Mouse (Mus musculus) hindbrain, embryonic 16.5 days (tissue): Measurements from ENCODE around the gene Ccdc157. TPM values are rescaled to one million over a fixed set of nuclear protein-coding genes. Genes with fewer than 3 reads are reported as not detected.
"Not testable (repeated sequence)": the region's sequence is repeated elsewhere in the genome, so short reads cannot be mapped to it uniquely, and the experiment has no call there.

Source experiments
- ATAC-seq: fragments of 200-750 bp; cut with Nextera tagmentation; 2 replicates; pipeline ENCODE4 v1.8.0; 2017; ENCODE audit warnings: moderate TSS enrichment, moderate library complexity
- H3K27ac ChIP-seq: fragments of 300-500 bp; sonication (generic); 2 replicates; pipeline ENCODE4 v1.5.1; 2014; ENCODE audit warnings: low read depth, mild to moderate bottlenecking, control low read depth, low read length, moderate library complexity
- H3K27me3 ChIP-seq: fragments of 300-500 bp; sonication (generic); replicated peaks from 2 replicates; pipeline ENCODE4 v1.6.1; 2014; ENCODE audit warnings: low read length; ENCODE audit not compliant: control insufficient read depth, insufficient read depth
- H3K36me3 ChIP-seq: fragments of 300-500 bp; sonication (generic); 2 replicates; pipeline ENCODE4 v1.6.1; 2014; ENCODE audit warnings: mild to moderate bottlenecking, low read length, moderate library complexity, mixed read lengths; ENCODE audit not compliant: control insufficient read depth, insufficient read depth
- H3K4me1 ChIP-seq: fragments of 300-500 bp; sonication (generic); 2 replicates; pipeline ENCODE4 v1.6.1; 2014; ENCODE audit warnings: low read depth, low read length; ENCODE audit not compliant: control insufficient read depth, insufficient read depth
- H3K4me2 ChIP-seq: fragments of 300-500 bp; sonication (generic); 2 replicates; pipeline ENCODE4 v1.6.1; 2014; ENCODE audit warnings: mild to moderate bottlenecking, low read length, control low read depth, moderate library complexity
- H3K4me3 ChIP-seq: fragments of 300-500 bp; sonication (generic); 2 replicates; pipeline ENCODE4 v1.5.1; 2014; ENCODE audit warnings: mild to moderate bottlenecking, low read length, control low read depth, moderate library complexity
- H3K9ac ChIP-seq: fragments of 300-500 bp; sonication (generic); 2 replicates; pipeline ENCODE4 v1.6.1; 2014; ENCODE audit warnings: low read depth, mild to moderate bottlenecking, control low read depth, low read length, moderate library complexity
- H3K9me3 ChIP-seq: fragments of 300-500 bp; sonication (generic); 2 replicates; pipeline ENCODE4 v1.6.1; 2014; ENCODE audit warnings: mild to moderate bottlenecking, low read length, moderate library complexity; ENCODE audit not compliant: control insufficient read depth
- WGBS: fragments of 180-500 bp; shearing (Covaris S2); extraction: QIAGEN DNeasy Blood & Tissue Kit; methylation state at CpG from one replicate; pipeline ENCODE4 v1.1.7; 2014; 5-methylcytosine and 5-hydroxymethylcytosine counted together
- polyA plus RNA-seq: library from polyadenylated mRNA; unstranded; fragments of >200 nt; fragmentation: Nextera tagmentation; extraction: Ambion mirVana; gene quantifications from 2 replicates; pipeline ENCODE4 v1.2.1, GENCODE M21; 2015

The Ccdc157 gene
- polyA plus RNA-seq, 1 experiment from 2014 or later: 9.1 TPM

DNA sequence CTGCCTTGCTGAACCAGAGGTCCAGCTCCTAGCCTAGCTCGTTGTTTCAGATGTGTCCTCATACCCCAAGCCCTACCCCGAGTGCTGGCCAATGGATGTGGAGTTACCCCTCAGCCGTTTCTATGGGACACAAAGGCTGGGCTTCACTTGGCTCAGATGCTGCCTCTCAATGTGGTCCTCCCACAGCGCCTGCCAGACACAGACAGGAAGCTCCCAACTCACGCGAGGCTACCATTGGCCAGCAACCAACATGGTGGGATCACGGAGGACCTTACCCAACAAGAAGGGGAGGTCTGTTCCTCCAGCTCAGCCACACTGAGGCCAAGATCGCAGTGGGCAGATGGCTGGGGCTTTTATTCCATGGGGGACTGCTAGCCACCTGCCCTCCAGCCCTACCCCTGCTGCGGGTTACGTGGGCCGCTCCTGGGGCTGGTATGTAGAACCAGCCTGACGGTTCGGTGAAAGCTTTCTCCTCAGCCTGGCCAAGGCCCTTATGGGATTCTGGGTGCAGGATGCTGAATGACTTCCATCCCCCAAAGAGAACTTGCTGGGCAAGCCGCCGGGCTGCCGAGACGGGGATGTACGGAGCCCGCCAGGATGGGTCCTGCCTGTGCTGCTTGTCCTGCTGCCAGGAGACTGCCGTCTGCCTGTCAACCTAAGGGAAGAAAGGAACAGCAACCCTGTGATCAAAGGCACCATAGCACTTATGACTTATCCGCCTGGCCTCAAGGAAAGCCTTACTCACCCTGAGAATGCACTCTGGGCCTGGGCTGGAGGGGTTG lies 16.6 kb downstream of the Ccdc157 start:
- Histone ChIP-seq H3K27ac (peak overlapping the region; percentile 5; the same call in 1 of the 2 replicates), H3K4me1 (no peaks in the 10 kb centered on the region), H3K9ac (no peak overlapping the region), H3K27me3 (no peaks in the 10 kb centered on the region), H3K36me3 (peaks cover 49% of the 10 kb centered on the region), H3K9me3 (no peaks in the 10 kb centered on the region), H3K4me2 (no peak overlapping the region), H3K4me3 (no peak overlapping the region)
- 86% methylated on average over 21 of the region's 21 CpGs for WGBS
- ATAC-seq: peak; percentile 74

DNA sequence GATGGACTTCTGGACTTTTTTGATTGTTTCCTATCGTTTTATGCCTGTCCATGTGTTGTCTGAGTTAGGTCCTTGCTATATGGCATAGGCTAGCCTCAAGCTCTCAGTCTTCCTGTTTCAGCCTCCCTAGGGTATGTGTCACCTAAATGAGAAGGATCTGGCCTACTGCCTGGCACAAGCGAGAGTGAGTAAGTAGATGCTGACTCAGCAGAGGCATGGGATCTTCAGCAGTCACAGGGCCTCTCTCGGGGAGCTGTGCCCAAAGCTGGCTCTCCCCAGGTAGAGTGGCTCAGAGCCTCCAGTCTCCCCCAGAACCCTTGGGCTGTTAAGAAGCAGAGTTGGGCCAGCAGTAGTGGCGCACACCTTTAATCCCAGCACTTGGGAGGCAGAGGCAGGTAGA lies 17.7 kb downstream of the Ccdc157 start:
- no peaks in the 10 kb centered on the region for H3K27me3 ChIP-seq
- no peak overlapping the region for H3K4me3 ChIP-seq
- H3K9ac ChIP-seq: no peak overlapping the region
- no peaks in the 10 kb centered on the region for H3K9me3 ChIP-seq
- no peak overlapping the region for H3K4me2 ChIP-seq
- no peak overlapping the region for H3K27ac ChIP-seq
- H3K36me3 ChIP-seq: peaks cover 49% of the 10 kb centered on the region
- no peak for ATAC-seq
- peaks cover 4% of the 10 kb centered on the region for H3K4me1 ChIP-seq
- 87% methylated on average over 4 of the region's 4 CpGs for WGBS

- Histone ChIP-seq H3K4me3 (no peak overlapping the region), H3K27me3 (no peaks in the 10 kb centered on the region), H3K4me2 (no peak overlapping the region), H3K9me3 (no peaks in the 10 kb centered on the region), H3K4me1 (peaks cover 13% of the 10 kb centered on the region), H3K36me3 (peaks cover 49% of the 10 kb centered on the region), H3K27ac (no peak overlapping the region), H3K9ac (no peak overlapping the region)
- ATAC-seq: no peak
Observed at GRCm38 (mm10) chr11:4141505-4141904, 18.6 kb downstream of the Ccdc157 start.

- no peak overlapping the region for H3K4me2 ChIP-seq
- WGBS: 60% methylated on average over 2 of the region's 2 CpGs
- H3K36me3 ChIP-seq: peaks cover 43% of the 10 kb centered on the region
Observed at GRCm38 (mm10) chr11:4138964-4139363, 21.1 kb downstream of the Ccdc157 start.

DNA sequence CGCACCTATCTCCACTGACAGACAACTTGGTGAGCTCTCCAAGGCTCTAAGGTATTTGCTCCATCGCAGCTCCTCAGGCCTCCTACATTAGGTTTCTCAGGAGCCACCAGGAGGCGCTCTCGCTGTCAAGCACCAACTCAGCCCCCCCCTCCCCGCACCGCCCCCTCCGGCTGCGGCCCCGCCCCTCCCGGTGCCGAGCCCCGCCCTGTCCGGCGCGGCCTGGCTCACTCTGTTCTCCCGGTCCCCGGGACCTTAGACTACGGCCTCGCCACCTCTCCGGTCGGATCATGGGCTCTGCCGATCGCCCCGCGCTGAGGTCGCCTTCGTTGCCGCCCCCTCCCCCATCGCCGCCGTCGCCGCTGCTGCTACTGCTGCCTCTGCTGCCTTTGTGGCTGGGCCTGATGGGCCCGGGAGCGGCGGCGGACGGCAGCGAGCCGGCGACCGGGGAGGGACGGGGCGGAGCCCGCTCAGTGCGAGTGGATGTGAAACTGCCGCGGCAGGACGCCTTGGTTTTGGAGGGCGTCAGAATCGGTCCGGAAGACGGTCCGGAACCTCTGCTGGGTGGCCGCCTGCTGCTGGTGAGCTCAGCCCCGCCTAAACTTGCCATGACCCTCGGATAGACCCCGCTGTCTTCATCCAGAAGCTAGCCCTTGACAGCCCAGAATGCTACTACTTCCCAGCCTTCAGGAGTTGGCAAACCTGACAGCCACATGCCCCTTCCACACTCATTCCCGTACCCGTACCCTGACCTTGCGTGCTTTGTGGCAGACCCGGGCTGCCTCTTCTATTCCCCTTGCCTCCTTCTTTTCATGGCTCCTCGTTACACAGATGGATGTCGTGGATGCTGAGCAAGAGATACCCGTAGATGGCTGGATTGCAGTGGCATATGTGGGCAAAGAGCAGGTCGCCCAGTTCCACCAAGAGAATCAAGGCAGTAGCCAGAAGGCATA lies 24.8 kb downstream of the Ccdc157 start, which contains the start of gene Rnf215:
Gene Rnf215, plus strand, starts transcription at position 217 of the 950 bp plus-strand sequence.
- H3K9ac ChIP-seq: peak within 1 kb of the TSS; percentile 100
- ATAC-seq: peak; percentile 93
- H3K9me3 ChIP-seq: no peaks in the 10 kb centered on the region
- peak within 1 kb of the TSS; percentile 92 for H3K27ac ChIP-seq
- no peaks in the 10 kb centered on the region for H3K27me3 ChIP-seq
- peak within 1 kb of the TSS; percentile 82 for H3K4me3 ChIP-seq
- H3K36me3 ChIP-seq: peaks cover 9% of the 10 kb centered on the region
- peaks cover 21% of the 10 kb centered on the region for H3K4me1 ChIP-seq
- H3K4me2 ChIP-seq: peak within 1 kb of the TSS; percentile 59
- under 1% methylated on average over 51 of the region's 66 CpGs for WGBS

More at GRCm38 (mm10) chr11:4138964-4139363, 21.1 kb downstream of the Ccdc157 start:
- no peak for ATAC-seq
- peaks cover 21% of the 10 kb centered on the region for H3K4me1 ChIP-seq
- no peak overlapping the region for H3K4me3 ChIP-seq
- no peaks in the 10 kb centered on the region for H3K27me3 ChIP-seq
- no peak overlapping the region for H3K9ac ChIP-seq
- H3K27ac ChIP-seq: no peak overlapping the region
- H3K9me3 ChIP-seq: no peaks in the 10 kb centered on the region

- H3K4me3 ChIP-seq: no peak overlapping the region
- H3K27ac ChIP-seq: no peak overlapping the region
- no peak; the same call in 1 of the 2 replicates for ATAC-seq
- H3K4me2 ChIP-seq: peak overlapping the region; percentile 59
- no peaks in the 10 kb centered on the region for H3K27me3 ChIP-seq
- peaks cover 21% of the 10 kb centered on the region for H3K4me1 ChIP-seq
- H3K9ac ChIP-seq: peak overlapping the region; percentile 100
- 62% methylated on average over 6 of the region's 6 CpGs for WGBS
- H3K9me3 ChIP-seq: no peaks in the 10 kb centered on the region
- 0 out of 2 replicates have a peak, but pooled peaks cover 2% of the 10 kb centered on the region for H3K36me3 ChIP-seq
Observed at GRCm38 (mm10) chr11:4134400-4134799, 25.7 kb downstream of the Ccdc157 start.

GRCm38 (mm10) chr11:4133450-4133849 lies 26.6 kb downstream of the Ccdc157 start:
- Histone ChIP-seq H3K27ac (no peak overlapping the region), H3K36me3 (no peaks in the 10 kb centered on the region), H3K27me3 (no peaks in the 10 kb centered on the region), H3K4me3 (no peak overlapping the region), H3K9me3 (no peaks in the 10 kb centered on the region), H3K9ac (no peak overlapping the region), H3K4me2 (no peak overlapping the region), H3K4me1 (peaks cover 21% of the 10 kb centered on the region)
- 53% methylated on average over 3 of the region's 3 CpGs for WGBS
- no peak for ATAC-seq

DNA sequence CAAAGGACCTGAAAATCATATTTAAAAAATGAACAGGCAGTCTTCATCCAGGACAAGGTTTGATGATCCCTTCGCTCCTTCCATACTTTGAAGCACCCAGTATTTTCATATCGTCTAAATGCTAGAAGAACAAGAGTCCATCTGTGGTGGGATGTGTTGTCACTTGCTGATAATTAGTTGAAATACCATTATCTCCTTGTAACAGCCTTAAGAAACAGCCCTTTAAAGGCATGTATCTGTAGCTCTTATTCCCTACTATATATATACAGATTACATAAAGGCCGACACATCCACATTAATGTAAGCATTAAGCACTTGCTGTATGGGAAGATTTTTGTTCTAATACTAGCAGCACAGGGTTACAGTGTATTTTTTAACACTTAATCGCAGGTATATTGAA lies 31.6 kb downstream of the Ccdc157 start:
- H3K36me3 ChIP-seq, H3K4me1 ChIP-seq, H3K4me2 ChIP-seq, H3K9me3 ChIP-seq, H3K4me3 ChIP-seq, H3K27me3 ChIP-seq, H3K9ac ChIP-seq, H3K27ac ChIP-seq, ATAC-seq: not testable (repeated sequence)
- WGBS: 95% methylated on average over 4 of the region's 4 CpGs

DNA sequence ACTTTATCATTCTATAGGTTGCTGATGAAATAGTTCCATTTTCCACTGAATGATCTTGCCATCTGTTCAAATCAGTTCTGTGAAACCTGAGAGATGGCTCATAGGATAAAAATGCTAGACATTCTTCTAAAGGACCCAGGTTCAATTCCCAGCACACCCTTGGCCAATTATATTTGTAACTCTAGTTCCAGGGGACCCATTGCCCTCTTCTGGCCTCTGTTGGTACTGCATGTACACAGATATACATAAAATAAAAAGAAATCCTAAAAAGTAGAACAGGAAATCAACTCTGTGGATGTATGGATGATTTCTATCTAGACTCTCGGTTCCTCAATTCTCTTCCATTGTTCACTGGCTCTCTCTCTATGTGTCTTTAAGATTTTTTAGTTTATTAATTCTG lies 33.0 kb downstream of the Ccdc157 start:
- H3K27ac ChIP-seq: no peak overlapping the region
- ATAC-seq: no peak
- no peak overlapping the region for H3K4me3 ChIP-seq
- H3K4me2 ChIP-seq: no peak overlapping the region
- peaks cover 3% of the 10 kb centered on the region; the same call in 1 of the 2 replicates for H3K9me3 ChIP-seq
- no peaks in the 10 kb centered on the region for H3K27me3 ChIP-seq
- no peak overlapping the region for H3K9ac ChIP-seq
- WGBS: 94% methylated on average over 1 of the region's 1 CpGs
- H3K4me1 ChIP-seq: no peaks in the 10 kb centered on the region
- H3K36me3 ChIP-seq: no peaks in the 10 kb centered on the region
